Mouse (Mus musculus) stomach, postnatal 0 days (tissue): ENCODE results near the gene Ssbp4.

Source experiments
- CTCF ChIP-seq: IDR thresholded peaks from 2 replicates; pipeline ENCODE4 v1.5.1; 2016; ENCODE audit warnings: antibody characterized with exemption, low read depth, mild to moderate bottlenecking, moderate library complexity
- EP300 ChIP-seq: optimal IDR thresholded peaks from 2 replicates; pipeline ENCODE3; 2016; ENCODE audit warnings: antibody characterized with exemption

DNA sequence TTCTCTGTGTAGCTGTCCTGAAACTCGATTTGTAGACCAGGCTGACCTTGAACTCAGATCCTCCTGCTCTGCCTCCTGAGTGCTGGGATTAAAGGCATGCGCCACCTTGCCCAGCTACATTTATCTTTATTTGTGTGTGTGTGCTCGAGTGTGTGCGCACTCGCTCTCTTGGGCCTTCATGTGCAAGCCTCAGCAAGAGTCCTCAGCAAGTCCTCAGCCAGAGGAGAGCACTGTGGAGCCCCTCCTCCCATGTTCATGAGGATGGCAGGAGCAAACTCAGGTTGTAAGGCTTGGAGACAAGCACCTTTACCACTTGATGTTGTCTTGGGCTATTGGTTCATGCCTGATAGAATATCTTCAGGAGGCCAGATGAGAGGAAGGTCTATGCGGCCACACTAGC, 60.9 kb downstream of the Ssbp4 start:
- TF ChIP-seq CTCF, result no peak
- TF ChIP-seq EP300, result no peak
